Mouse (Mus musculus) hindbrain, embryonic 14.5 days (tissue): ENCODE measurements around the gene Pllp. TPM values are rescaled to one million over a fixed set of nuclear protein-coding genes. Genes with fewer than 3 reads are reported as not detected.

Experiments
- ATAC-seq: fragments of 200-750 bp; cut with Nextera tagmentation; 2 replicates; pipeline ENCODE4 v1.8.0; 2017; ENCODE audit warnings: moderate number of reproducible peaks, mild to moderate bottlenecking, moderate TSS enrichment, moderate library complexity; ENCODE audit not compliant: low FRiP score
- DNase-seq: peaks from one replicate; pipeline ENCODE4 v3.0.0-alpha.2; 2015; ENCODE audit warnings: low spot score
- H3K27ac ChIP-seq: fragments of 300-500 bp; sonication (generic); 2 replicates; pipeline ENCODE4 v1.5.1; 2014; ENCODE audit warnings: mild to moderate bottlenecking, moderate library complexity
- H3K27me3 ChIP-seq: fragments of 300-500 bp; sonication (generic); 2 replicates; pipeline ENCODE4 v1.6.1; 2014; ENCODE audit warnings: mild to moderate bottlenecking, low read length, mixed read lengths; ENCODE audit not compliant: control insufficient read depth, insufficient read depth
- H3K36me3 ChIP-seq: fragments of 300-500 bp; sonication (generic); replicated peaks from 2 replicates; pipeline ENCODE4 v1.6.1; 2014; ENCODE audit not compliant: control insufficient read depth, insufficient read depth
- H3K4me1 ChIP-seq: fragments of 300-500 bp; sonication (generic); replicated peaks from 2 replicates; pipeline ENCODE4 v1.6.1; 2014; ENCODE audit warnings: antibody characterized with exemption, low read length, mixed read lengths; ENCODE audit not compliant: control insufficient read depth, insufficient read depth
- H3K4me2 ChIP-seq: fragments of 300-500 bp; sonication (generic); replicated peaks from 2 replicates; pipeline ENCODE4 v1.6.1; 2014; ENCODE audit warnings: mild to moderate bottlenecking, moderate library complexity
- H3K4me3 ChIP-seq: fragments of 300-500 bp; sonication (generic); replicated peaks from 2 replicates; pipeline ENCODE4 v1.5.1; 2014; ENCODE audit warnings: mild to moderate bottlenecking, low read length
- H3K9ac ChIP-seq: fragments of 300-500 bp; sonication (generic); 2 replicates; pipeline ENCODE4 v1.6.1; 2014
- H3K9me3 ChIP-seq: fragments of 300-500 bp; sonication (generic); 2 replicates; pipeline ENCODE4 v1.6.1; 2016; ENCODE audit warnings: low read length; ENCODE audit not compliant: control insufficient read depth
- WGBS: fragments of 180-500 bp; shearing (Covaris S2); extraction: QIAGEN DNeasy Blood & Tissue Kit; methylation state at CpG from one replicate; pipeline ENCODE4 v1.1.7; 2014; 5-methylcytosine and 5-hydroxymethylcytosine counted together
- polyA plus RNA-seq: library from polyadenylated mRNA; unstranded; fragments of >200 nt; fragmentation: Nextera tagmentation; extraction: Ambion mirVana; gene quantifications from 2 replicates; pipeline ENCODE4 v1.2.1, GENCODE M21; 2014

Pllp gene
- polyA plus RNA-seq, 1 experiment from 2014 or later = 2.0 TPM

GRCm38 (mm10) chr8:94733821-94734465 lies 37.9 kb upstream of the Pllp start:
- Histone ChIP-seq H3K9me3 (no peaks in the 10 kb centered on the region), H3K4me2 (no peak overlapping the region), H3K4me1 (no peaks in the 10 kb centered on the region), H3K4me3 (no peak overlapping the region), H3K27ac (no peak overlapping the region), H3K9ac (no peak overlapping the region), H3K36me3 (no peaks in the 10 kb centered on the region), H3K27me3 (no peaks in the 10 kb centered on the region)
- WGBS = 69% methylated on average over 5 of the region's 5 CpGs
- no peak for DNase-seq
- ATAC-seq = no peak

GRCm38 (mm10) chr8:94729301-94729700 lies 33.2 kb upstream of the Pllp start:
- H3K4me3 ChIP-seq = no peak overlapping the region
- no peak for ATAC-seq

GRCm38 (mm10) chr8:94725998-94726397 lies 29.9 kb upstream of the Pllp start:
- WGBS = 86% methylated on average over 5 of the region's 5 CpGs
- H3K27me3 ChIP-seq = no peaks in the 10 kb centered on the region
- no peak for DNase-seq
- no peaks in the 10 kb centered on the region for H3K36me3 ChIP-seq
- no peaks in the 10 kb centered on the region for H3K9me3 ChIP-seq
- H3K9ac ChIP-seq = no peak overlapping the region
- H3K27ac ChIP-seq = no peak overlapping the region
- ATAC-seq = no peak
- no peak overlapping the region for H3K4me2 ChIP-seq
- H3K4me3 ChIP-seq = no peak overlapping the region
- no peaks in the 10 kb centered on the region for H3K4me1 ChIP-seq

More at GRCm38 (mm10) chr8:94729301-94729700, 33.2 kb upstream of the Pllp start:
- DNase-seq = no peak
- Histone ChIP-seq H3K9ac (no peak overlapping the region), H3K4me1 (no peaks in the 10 kb centered on the region), H3K27ac (no peak overlapping the region), H3K4me2 (no peak overlapping the region), H3K36me3 (no peaks in the 10 kb centered on the region), H3K9me3 (no peaks in the 10 kb centered on the region), H3K27me3 (no peaks in the 10 kb centered on the region)
- 81% methylated on average over 4 of the region's 4 CpGs for WGBS

GRCm38 (mm10) chr8:94716841-94717240 lies 20.8 kb upstream of the Pllp start:
- Histone ChIP-seq H3K9ac (no peak overlapping the region), H3K4me2 (no peak overlapping the region), H3K9me3 (no peaks in the 10 kb centered on the region), H3K4me3 (no peak overlapping the region), H3K4me1 (no peaks in the 10 kb centered on the region), H3K36me3 (no peaks in the 10 kb centered on the region), H3K27ac (no peak overlapping the region), H3K27me3 (no peaks in the 10 kb centered on the region)
- ATAC-seq (no peak), DNase-seq (no peak)
- WGBS = 100% methylated on average over 1 of the region's 1 CpGs

- Histone ChIP-seq H3K9me3 (no peaks in the 10 kb centered on the region), H3K4me2 (no peak overlapping the region), H3K9ac (no peak overlapping the region), H3K27ac (no peak overlapping the region), H3K27me3 (no peaks in the 10 kb centered on the region), H3K36me3 (no peaks in the 10 kb centered on the region), H3K4me1 (no peaks in the 10 kb centered on the region), H3K4me3 (no peak overlapping the region)
- ATAC-seq (no peak), DNase-seq (no peak)
- WGBS = 76% methylated on average over 3 of the region's 3 CpGs
Observed at GRCm38 (mm10) chr8:94715871-94716270, 19.8 kb upstream of the Pllp start.

- H3K4me2 ChIP-seq = no peak overlapping the region
- no peak overlapping the region for H3K4me3 ChIP-seq
- no peak for DNase-seq
- H3K27ac ChIP-seq = no peak overlapping the region
- no peaks in the 10 kb centered on the region for H3K9me3 ChIP-seq
- H3K27me3 ChIP-seq = no peaks in the 10 kb centered on the region
- WGBS = 36% methylated on average over 5 of the region's 5 CpGs
- H3K9ac ChIP-seq = no peak overlapping the region
- ATAC-seq = no peak
- H3K36me3 ChIP-seq = no peaks in the 10 kb centered on the region
- no peaks in the 10 kb centered on the region for H3K4me1 ChIP-seq
Observed at GRCm38 (mm10) chr8:94714556-94714955, 18.5 kb upstream of the Pllp start.

- Histone ChIP-seq H3K4me3 (no peak overlapping the region), H3K4me1 (no peaks in the 10 kb centered on the region), H3K36me3 (no peaks in the 10 kb centered on the region), H3K9me3 (no peaks in the 10 kb centered on the region), H3K27me3 (no peaks in the 10 kb centered on the region), H3K27ac (no peak overlapping the region), H3K4me2 (no peak overlapping the region), H3K9ac (no peak overlapping the region)
- DNase-seq = peak; percentile 36
- ATAC-seq = no peak
- WGBS = 66% methylated on average over 5 of the region's 5 CpGs
Observed at GRCm38 (mm10) chr8:94711160-94711718, 15.2 kb upstream of the Pllp start.

GRCm38 (mm10) chr8:94710336-94710735 lies 14.3 kb upstream of the Pllp start:
- DNase-seq (no peak), ATAC-seq (no peak)
- H3K27me3 ChIP-seq = no peaks in the 10 kb centered on the region
- no peaks in the 10 kb centered on the region for H3K4me1 ChIP-seq
- H3K27ac ChIP-seq = no peak overlapping the region
- H3K9me3 ChIP-seq = no peaks in the 10 kb centered on the region
- no peak overlapping the region for H3K4me3 ChIP-seq
- H3K4me2 ChIP-seq = no peak overlapping the region
- 50% methylated on average over 8 of the region's 8 CpGs for WGBS
- no peak overlapping the region for H3K9ac ChIP-seq
- H3K36me3 ChIP-seq = no peaks in the 10 kb centered on the region

GRCm38 (mm10) chr8:94706732-94707395 lies 10.8 kb upstream of the Pllp start:
- DNase-seq (no peak), ATAC-seq (no peak)
- no peak overlapping the region for H3K9ac ChIP-seq
- no peaks in the 10 kb centered on the region for H3K36me3 ChIP-seq
- H3K27ac ChIP-seq = no peak overlapping the region
- WGBS = 77% methylated on average over 9 of the region's 9 CpGs
- H3K4me2 ChIP-seq = no peak overlapping the region
- no peaks in the 10 kb centered on the region for H3K9me3 ChIP-seq
- H3K27me3 ChIP-seq = no peaks in the 10 kb centered on the region
- H3K4me3 ChIP-seq = no peak overlapping the region
- H3K4me1 ChIP-seq = no peaks in the 10 kb centered on the region
